Mouse (Mus musculus): ENCODE data around the gene Slc4a10. TPM values are rescaled to one million over a fixed set of nuclear protein-coding genes. Genes with fewer than 3 reads are reported as not detected.

Slc4a10 gene
- polyA plus RNA-seq, 1 experiment from 2014 or later, result 20.1 TPM

DNA sequence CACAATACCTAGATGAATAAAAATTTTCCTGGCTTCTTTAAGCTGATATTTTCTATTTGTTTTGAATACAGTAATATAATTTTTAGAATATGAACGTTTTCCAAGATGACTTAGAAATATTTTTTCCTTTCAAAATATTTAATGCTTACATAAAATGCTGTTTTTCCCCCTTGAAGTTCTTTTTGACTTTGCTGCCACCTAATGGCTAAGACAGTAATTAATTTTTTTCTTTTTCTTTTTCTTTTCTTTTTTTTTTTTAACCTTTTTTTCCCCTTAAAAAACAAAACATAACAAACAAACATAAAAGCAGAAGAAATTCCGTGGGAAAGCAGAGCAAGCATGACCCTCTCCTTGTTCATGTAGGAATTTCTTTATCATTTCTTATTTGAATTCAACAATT lies 239.6 kb downstream of the Slc4a10 start:
- DNase-seq, result peak; percentile 62
- Histone ChIP-seq H3K27me3 (ENCODE audit: control insufficient read depth, insufficient read depth, low read length) (no peaks in the 10 kb centered on the region), H3K9me3 (ENCODE audit: control insufficient read depth, low read length) (no peaks in the 10 kb centered on the region), H3K27ac (replicated peaks; ENCODE audit: low read depth, low read length) (no peak overlapping the region), H3K4me3 (replicated peaks; ENCODE audit: low read depth, low read length) (no peak overlapping the region), H3K9ac (replicated peaks; ENCODE audit: low read length) (no peak overlapping the region), H3K4me1 (ENCODE audit: control insufficient read depth, insufficient read depth, low read length) (no peaks in the 10 kb centered on the region), H3K36me3 (ENCODE audit: control insufficient read depth, insufficient read depth, low read length) (no peaks in the 10 kb centered on the region), H3K4me2 (ENCODE audit: low read length) (no peak overlapping the region)
- 3% methylated on average over 2 of the region's 2 CpGs for WGBS
- ATAC-seq (ENCODE audit: low FRiP score, low TSS enrichment), result no peak

DNA sequence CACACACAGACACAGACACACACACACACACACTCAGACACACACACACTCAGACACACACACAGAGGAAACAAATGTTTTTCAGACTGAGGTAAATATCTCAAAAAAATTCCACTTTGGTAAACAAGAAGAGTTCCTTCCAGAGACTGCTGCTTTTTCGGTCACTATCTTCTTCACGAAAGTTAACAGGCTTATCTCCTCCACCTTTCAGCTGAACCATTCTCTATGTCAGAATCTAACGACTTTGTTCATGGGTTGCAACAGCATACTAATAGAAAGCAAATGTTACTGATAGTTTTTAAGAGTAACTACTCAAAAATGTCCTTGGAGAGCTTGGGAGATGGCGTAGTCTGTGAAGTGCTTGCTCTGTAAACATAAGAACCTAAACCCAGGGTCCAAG lies 241.3 kb downstream of the Slc4a10 start:
- Histone ChIP-seq H3K4me3 (replicated peaks; ENCODE audit: low read depth, low read length) (no peak overlapping the region), H3K4me1 (ENCODE audit: control insufficient read depth, insufficient read depth, low read length) (no peaks in the 10 kb centered on the region), H3K27ac (replicated peaks; ENCODE audit: low read depth, low read length) (no peak overlapping the region), H3K4me2 (ENCODE audit: low read length) (no peak overlapping the region), H3K36me3 (ENCODE audit: control insufficient read depth, insufficient read depth, low read length) (no peaks in the 10 kb centered on the region), H3K9me3 (ENCODE audit: control insufficient read depth, low read length) (no peaks in the 10 kb centered on the region), H3K9ac (replicated peaks; ENCODE audit: low read length) (no peak overlapping the region), H3K27me3 (ENCODE audit: control insufficient read depth, insufficient read depth, low read length) (no peaks in the 10 kb centered on the region)
- no peak for DNase-seq
- ATAC-seq (ENCODE audit: low FRiP score, low TSS enrichment), result no peak
- WGBS, result 71% methylated on average over 4 of the region's 4 CpGs

DNA sequence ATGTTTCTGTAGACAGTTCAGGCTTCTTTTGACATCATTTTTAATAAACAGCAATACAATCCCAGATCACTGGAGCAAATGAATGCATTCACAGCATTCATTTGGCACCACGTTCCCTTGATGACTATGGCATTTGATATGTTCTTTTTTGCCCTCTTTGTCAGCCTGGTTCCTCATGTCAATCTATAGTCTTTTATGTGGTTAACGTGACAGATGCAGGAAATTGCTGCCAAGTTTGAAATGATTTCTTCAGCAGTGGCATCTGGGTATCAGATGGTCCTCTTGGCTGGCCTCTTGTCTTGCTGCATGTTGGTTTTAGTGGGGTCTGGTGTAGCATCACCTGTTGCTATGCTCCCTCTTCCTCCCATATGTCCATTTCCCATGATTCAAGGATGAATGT lies 247.6 kb downstream of the Slc4a10 start:
- no peak overlapping the region for H3K4me2 ChIP-seq (ENCODE audit: low read length)
- ATAC-seq (ENCODE audit: low FRiP score, low TSS enrichment) (no peak), DNase-seq (peak; percentile 4)
- H3K27ac ChIP-seq (replicated peaks; ENCODE audit: low read depth, low read length), result no peak overlapping the region
- H3K27me3 ChIP-seq (ENCODE audit: control insufficient read depth, insufficient read depth, low read length), result no peaks in the 10 kb centered on the region
- no peaks in the 10 kb centered on the region for H3K9me3 ChIP-seq (ENCODE audit: control insufficient read depth, low read length)
- H3K36me3 ChIP-seq (ENCODE audit: control insufficient read depth, insufficient read depth, low read length), result no peaks in the 10 kb centered on the region
- H3K4me1 ChIP-seq (ENCODE audit: control insufficient read depth, insufficient read depth, low read length), result no peaks in the 10 kb centered on the region
- no peak overlapping the region for H3K9ac ChIP-seq (replicated peaks; ENCODE audit: low read length)
- H3K4me3 ChIP-seq (replicated peaks; ENCODE audit: low read depth, low read length), result no peak overlapping the region
- WGBS, result 33% methylated on average over 2 of the region's 2 CpGs

- Histone ChIP-seq H3K27ac (replicated peaks; ENCODE audit: low read depth, low read length) (no peak overlapping the region), H3K4me1 (ENCODE audit: control insufficient read depth, insufficient read depth, low read length) (no peaks in the 10 kb centered on the region), H3K27me3 (ENCODE audit: control insufficient read depth, insufficient read depth, low read length) (no peaks in the 10 kb centered on the region), H3K4me3 (replicated peaks; ENCODE audit: low read depth, low read length) (no peak overlapping the region), H3K36me3 (ENCODE audit: control insufficient read depth, insufficient read depth, low read length) (no peaks in the 10 kb centered on the region), H3K9ac (replicated peaks; ENCODE audit: low read length) (no peak overlapping the region), H3K9me3 (ENCODE audit: control insufficient read depth, low read length) (no peaks in the 10 kb centered on the region), H3K4me2 (ENCODE audit: low read length) (no peak overlapping the region)
- DNase-seq, result no peak
- WGBS, result 92% methylated on average over 2 of the region's 2 CpGs
- no peak for ATAC-seq (ENCODE audit: low FRiP score, low TSS enrichment)
Measured at GRCm38 (mm10) chr2:62301716-62302115, 255.5 kb downstream of the Slc4a10 start.

GRCm38 (mm10) chr2:62306978-62307377 lies 260.7 kb downstream of the Slc4a10 start:
- WGBS, result 95% methylated on average over 5 of the region's 5 CpGs

DNA sequence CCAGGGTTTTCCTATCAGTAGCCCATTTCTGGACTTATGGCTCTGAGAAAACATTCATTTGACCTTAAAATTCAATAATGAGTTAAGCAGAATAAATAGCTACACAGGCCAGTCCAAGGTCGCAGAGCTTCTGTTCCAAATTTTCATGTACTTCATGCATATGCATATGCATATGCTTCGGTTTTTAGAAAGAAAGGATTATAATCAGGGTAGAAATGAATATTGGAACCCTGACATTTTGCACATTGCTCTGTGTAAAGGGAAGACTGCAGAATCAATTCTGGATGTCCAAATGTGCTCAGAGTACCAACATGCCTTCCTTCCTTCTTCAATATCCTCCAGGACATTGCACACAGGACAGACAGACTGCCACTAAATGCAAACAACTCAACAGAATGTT lies 261.2 kb downstream of the Slc4a10 start:
- no peak overlapping the region for H3K4me3 ChIP-seq (replicated peaks; ENCODE audit: low read depth, low read length)
- DNase-seq, result no peak
- no peak for ATAC-seq (ENCODE audit: low FRiP score, low TSS enrichment)
- WGBS, result 83% methylated on average over 2 of the region's 2 CpGs
- H3K27ac ChIP-seq (replicated peaks; ENCODE audit: low read depth, low read length), result no peak overlapping the region
- no peaks in the 10 kb centered on the region for H3K9me3 ChIP-seq (ENCODE audit: control insufficient read depth, low read length)
- no peak overlapping the region for H3K4me2 ChIP-seq (ENCODE audit: low read length)
- no peak overlapping the region for H3K9ac ChIP-seq (replicated peaks; ENCODE audit: low read length)
- H3K4me1 ChIP-seq (ENCODE audit: control insufficient read depth, insufficient read depth, low read length), result no peaks in the 10 kb centered on the region
- no peaks in the 10 kb centered on the region for H3K36me3 ChIP-seq (ENCODE audit: control insufficient read depth, insufficient read depth, low read length)
- no peaks in the 10 kb centered on the region for H3K27me3 ChIP-seq (ENCODE audit: control insufficient read depth, insufficient read depth, low read length)

More at GRCm38 (mm10) chr2:62306978-62307377, 260.7 kb downstream of the Slc4a10 start:
- no peak overlapping the region for H3K4me3 ChIP-seq (replicated peaks; ENCODE audit: low read depth, low read length)
- H3K4me2 ChIP-seq (ENCODE audit: low read length), result no peak overlapping the region
- DNase-seq (no peak), ATAC-seq (ENCODE audit: low FRiP score, low TSS enrichment) (no peak)
- no peaks in the 10 kb centered on the region for H3K4me1 ChIP-seq (ENCODE audit: control insufficient read depth, insufficient read depth, low read length)
- no peak overlapping the region for H3K27ac ChIP-seq (replicated peaks; ENCODE audit: low read depth, low read length)
- no peaks in the 10 kb centered on the region for H3K27me3 ChIP-seq (ENCODE audit: control insufficient read depth, insufficient read depth, low read length)
- H3K36me3 ChIP-seq (ENCODE audit: control insufficient read depth, insufficient read depth, low read length), result no peaks in the 10 kb centered on the region
- no peak overlapping the region for H3K9ac ChIP-seq (replicated peaks; ENCODE audit: low read length)
- H3K9me3 ChIP-seq (ENCODE audit: control insufficient read depth, low read length), result no peaks in the 10 kb centered on the region

DNA sequence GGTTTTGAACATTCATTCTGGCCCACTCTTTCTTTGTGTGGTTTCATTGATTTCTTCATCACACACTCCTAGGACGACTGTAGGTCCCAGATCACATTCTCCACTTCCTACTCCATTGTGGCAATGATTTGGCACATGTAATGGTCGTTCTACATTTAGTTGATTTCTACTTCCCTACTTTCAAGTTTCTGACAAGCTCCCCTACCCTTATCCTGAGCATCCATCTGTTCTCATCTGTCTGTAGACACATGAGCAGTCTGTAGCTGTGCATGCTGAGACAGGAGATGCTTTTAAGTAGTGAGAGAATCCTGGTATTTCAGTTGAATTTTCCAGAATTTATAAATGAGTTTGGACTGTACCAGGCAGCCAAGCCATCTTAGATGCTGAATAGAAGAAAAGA lies 270.7 kb downstream of the Slc4a10 start:
- Histone ChIP-seq H3K9me3 (ENCODE audit: control insufficient read depth, low read length) (no peaks in the 10 kb centered on the region), H3K4me1 (ENCODE audit: control insufficient read depth, insufficient read depth, low read length) (no peaks in the 10 kb centered on the region), H3K27me3 (ENCODE audit: control insufficient read depth, insufficient read depth, low read length) (no peaks in the 10 kb centered on the region), H3K9ac (replicated peaks; ENCODE audit: low read length) (no peak overlapping the region), H3K27ac (replicated peaks; ENCODE audit: low read depth, low read length) (no peak overlapping the region), H3K4me2 (ENCODE audit: low read length) (no peak overlapping the region), H3K4me3 (replicated peaks; ENCODE audit: low read depth, low read length) (no peak overlapping the region), H3K36me3 (ENCODE audit: control insufficient read depth, insufficient read depth, low read length) (no peaks in the 10 kb centered on the region)
- ATAC-seq (ENCODE audit: low FRiP score, low TSS enrichment) (no peak), DNase-seq (no peak)
- 66% methylated on average over 2 of the region's 2 CpGs for WGBS

DNA sequence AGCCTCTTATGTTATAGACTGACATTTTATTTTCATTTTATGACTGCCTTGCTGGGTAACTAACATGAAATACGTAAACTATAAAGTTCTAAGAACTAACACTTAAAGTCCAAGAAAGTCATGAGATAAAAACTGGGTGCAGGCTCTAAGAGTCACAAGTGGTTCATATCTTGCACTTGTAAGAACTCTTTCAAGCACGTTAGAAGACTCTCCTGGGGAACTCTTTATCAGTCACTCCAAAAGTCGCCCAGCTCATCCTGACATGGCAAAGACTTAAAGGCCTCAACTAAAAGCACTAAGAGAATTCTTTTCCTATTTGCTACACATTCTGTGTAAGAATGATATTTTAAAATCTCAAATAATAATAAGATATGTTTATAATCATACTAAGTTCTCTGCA lies 273.2 kb downstream of the Slc4a10 start:
- DNase-seq, result no peak
- Histone ChIP-seq H3K9ac (replicated peaks; ENCODE audit: low read length) (no peak overlapping the region), H3K9me3 (ENCODE audit: control insufficient read depth, low read length) (no peaks in the 10 kb centered on the region), H3K4me1 (ENCODE audit: control insufficient read depth, insufficient read depth, low read length) (no peaks in the 10 kb centered on the region), H3K27ac (replicated peaks; ENCODE audit: low read depth, low read length) (no peak overlapping the region), H3K4me2 (ENCODE audit: low read length) (no peak overlapping the region), H3K27me3 (ENCODE audit: control insufficient read depth, insufficient read depth, low read length) (no peaks in the 10 kb centered on the region), H3K36me3 (ENCODE audit: control insufficient read depth, insufficient read depth, low read length) (no peaks in the 10 kb centered on the region), H3K4me3 (replicated peaks; ENCODE audit: low read depth, low read length) (no peak overlapping the region)
- ATAC-seq (ENCODE audit: low FRiP score, low TSS enrichment), result no peak
- 89% methylated on average over 3 of the region's 3 CpGs for WGBS

DNA sequence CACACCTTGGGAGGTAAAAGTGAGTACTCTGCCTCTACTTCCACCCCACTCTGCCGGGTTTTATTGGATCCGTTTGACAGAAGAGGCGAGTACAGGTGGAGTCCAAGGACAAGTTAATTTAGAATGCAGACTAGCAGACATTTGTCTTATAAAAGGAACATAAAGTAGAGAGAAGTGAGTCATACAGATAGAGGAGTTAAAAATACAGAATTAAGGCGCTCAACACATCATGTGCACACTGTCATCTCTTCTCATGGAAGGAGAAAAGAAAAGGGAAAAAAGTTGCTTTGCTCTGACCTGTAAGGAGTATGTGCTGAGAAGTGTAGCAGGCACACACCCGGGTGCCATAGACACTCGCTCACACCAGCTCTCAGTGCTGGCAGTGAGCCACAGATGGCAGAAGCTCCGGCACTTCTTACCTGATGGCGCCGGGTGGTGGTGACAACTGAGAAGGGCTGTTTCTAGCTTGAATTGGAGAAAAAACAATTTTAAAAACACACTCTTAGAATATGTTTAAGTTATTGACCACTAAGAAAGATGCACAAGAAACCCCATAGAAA lies 276.9 kb downstream of the Slc4a10 start:
- 90% methylated on average over 9 of the region's 9 CpGs for WGBS
- Histone ChIP-seq H3K4me2 (ENCODE audit: low read length) (no peak overlapping the region), H3K4me3 (replicated peaks; ENCODE audit: low read depth, low read length) (no peak overlapping the region), H3K27ac (replicated peaks; ENCODE audit: low read depth, low read length) (no peak overlapping the region), H3K36me3 (ENCODE audit: control insufficient read depth, insufficient read depth, low read length) (no peaks in the 10 kb centered on the region), H3K4me1 (ENCODE audit: control insufficient read depth, insufficient read depth, low read length) (no peaks in the 10 kb centered on the region), H3K9ac (replicated peaks; ENCODE audit: low read length) (no peak overlapping the region), H3K27me3 (ENCODE audit: control insufficient read depth, insufficient read depth, low read length) (no peaks in the 10 kb centered on the region), H3K9me3 (ENCODE audit: control insufficient read depth, low read length) (no peaks in the 10 kb centered on the region)
- ATAC-seq (ENCODE audit: low FRiP score, low TSS enrichment) (no peak), DNase-seq (no peak)

Data from midbrain, embryonic 14.5 days (tissue).